Comparison of ENCODE assay signal across 39 mouse cellular contexts in genomic region chr2:26832478-26832877, GRCm38 (mm10). TPM values are rescaled to one million over a fixed set of nuclear protein-coding genes. Genes with fewer than 3 reads are reported as not detected.
"Had no signal": no experiment of that assay in that cellular context is flagged by ENCODE, and none has a peak within 500 bp of the region (broad histone marks: within the 10 kb centered on the region; RNA-seq: fewer than 3 reads in every experiment).

No protein-coding gene starts in this region.

- ATAC-seq: hindbrain, embryonic 16.5 days; inflammation-experienced regulatory T-cells, adult 6 months; intestine, embryonic 15.5 days; intestine, postnatal 0 days had no signal

- H3K4me1 ChIP-seq: heart, embryonic 12.5 days; hindbrain, embryonic 10.5 days; hindbrain, embryonic 12.5 days; intestine, embryonic 15.5 days; liver, embryonic 13.5 days; liver, embryonic 15.5 days had no signal

- H3K36me3 ChIP-seq: heart, embryonic 12.5 days; hindbrain, embryonic 10.5 days; hindbrain, embryonic 12.5 days; intestine, embryonic 15.5 days; limb, embryonic 10.5 days; limb, embryonic 12.5 days; liver, embryonic 13.5 days; liver, embryonic 15.5 days had no signal

- H3K27ac ChIP-seq: heart, adult 2 months; hindbrain, embryonic 10.5 days; hindbrain, embryonic 12.5 days; hindbrain, embryonic 14.5 days; intestine, embryonic 15.5 days; layer of hippocampus, adult 2 months; left cerebral cortex, adult 2 months; limb, embryonic 10.5 days; limb, embryonic 12.5 days; liver, embryonic 13.5 days; liver, embryonic 15.5 days had no signal

- H3K27me3 ChIP-seq: heart, embryonic 12.5 days; hindbrain, embryonic 12.5 days; intestine, embryonic 15.5 days; limb, embryonic 12.5 days; liver, embryonic 13.5 days; liver, embryonic 15.5 days had no signal

- H3K9me3 ChIP-seq: heart, embryonic 12.5 days; hindbrain, embryonic 10.5 days; hindbrain, embryonic 12.5 days; intestine, embryonic 15.5 days; limb, embryonic 10.5 days; limb, embryonic 12.5 days; liver, embryonic 13.5 days; liver, embryonic 15.5 days had no signal

- H3K9ac ChIP-seq: heart, embryonic 12.5 days; hindbrain, embryonic 12.5 days; hindbrain, embryonic 14.5 days; intestine, embryonic 15.5 days; limb, embryonic 12.5 days; liver, embryonic 13.5 days; liver, embryonic 15.5 days had no signal

- H3K4me2 ChIP-seq: heart, embryonic 12.5 days; hindbrain, embryonic 12.5 days; hindbrain, embryonic 14.5 days; intestine, embryonic 15.5 days; limb, embryonic 12.5 days; liver, embryonic 11.5 days; liver, embryonic 13.5 days; liver, embryonic 15.5 days had no signal

- H3K4me3 ChIP-seq: heart, adult 2 months; heart, embryonic 12.5 days; hindbrain, embryonic 10.5 days; hindbrain, embryonic 12.5 days; intestine, embryonic 15.5 days; layer of hippocampus, adult 2 months; left cerebral cortex, adult 2 months; limb, embryonic 10.5 days; limb, embryonic 12.5 days; liver, embryonic 13.5 days; liver, embryonic 15.5 days had no signal

- DNase-seq: gastrocnemius, postnatal 14 days; gastrocnemius, postnatal 36 days; heart, adult 11 months; heart, adult 2 months; heart, postnatal 10 days; heart, postnatal 4 days; kidney, adult 18-20 months; kidney, adult 8-10 months; kidney, postnatal 10 days; kidney, postnatal 25 days; kidney, postnatal 4 days; liver; liver, embryonic 13.5 days had no signal

RNA-seq across cellular contexts. Expression of gene Abo, which starts 32.3 kb away (rescaled TPM):
- total RNA-seq: gastrocnemius, adult 18-20 months; gastrocnemius, adult 8-10 months; gastrocnemius, postnatal 14 days; gastrocnemius, postnatal 36 days; heart, adult 2 months; heart, postnatal 10 days; heart, postnatal 25 days; heart, postnatal 4 days; layer of hippocampus, adult 2 months; layer of hippocampus, postnatal 10 days; layer of hippocampus, postnatal 25 days; left cerebral cortex, adult 2 months; left cerebral cortex, postnatal 14 days; left cerebral cortex, postnatal 36 days had no signal
- polyA plus RNA-seq: heart, adult 2 months; heart, embryonic 12.5 days; heart, embryonic 14.5 days; heart, embryonic 16.5 days; hindbrain, embryonic 10.5 days; hindbrain, embryonic 12.5 days; hindbrain, embryonic 14.5 days; hindbrain, embryonic 16.5 days; inflammation-experienced regulatory T-cells, adult 6 months; intestine, embryonic 15.5 days; kidney, embryonic 14.5 days; kidney, embryonic 16.5 days; limb, embryonic 10.5 days; limb, embryonic 12.5 days; limb, embryonic 14.5 days; liver, embryonic 11.5 days; liver, embryonic 13.5 days; liver, embryonic 15.5 days had no signal
